In the genomic region with DNA sequence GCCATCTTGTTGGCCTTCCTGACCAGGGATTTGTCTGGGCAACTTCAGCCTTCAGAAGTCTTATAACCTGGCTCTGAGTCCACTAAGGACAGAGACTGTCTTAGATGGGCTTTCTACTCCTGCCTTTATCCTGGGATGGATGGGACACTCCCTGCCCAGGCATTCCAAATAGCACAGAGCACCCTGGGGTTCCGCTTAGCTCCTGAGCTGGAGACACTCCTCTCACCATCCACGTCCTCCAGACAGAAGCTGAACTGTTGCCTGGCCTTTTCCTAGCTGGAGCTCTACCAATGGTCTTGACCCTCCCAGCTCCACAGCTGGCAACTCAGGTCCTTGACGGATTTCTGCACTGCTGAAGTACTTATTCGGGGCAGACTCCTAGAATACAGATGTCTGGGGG, we compare ENCODE assay signal across 19 mouse cellular contexts. TPM values are rescaled to one million over a fixed set of nuclear protein-coding genes. Genes with fewer than 3 reads are reported as not detected.
"Had no signal": no experiment of that assay in that cellular context is flagged by ENCODE, and none has a peak within 500 bp of the region (broad histone marks: within the 10 kb centered on the region; RNA-seq: fewer than 3 reads in every experiment).

No protein-coding gene starts in this region.

- H3K9me3 ChIP-seq: limb, embryonic 10.5 days; liver, embryonic 15.5 days; midbrain, embryonic 15.5 days; neural tube, embryonic 13.5 days had no signal

- H3K27ac ChIP-seq: limb, embryonic 10.5 days; liver, embryonic 15.5 days; midbrain, embryonic 15.5 days; neural tube, embryonic 13.5 days had no signal

- ATAC-seq: lung, postnatal 0 days; midbrain, embryonic 15.5 days had no signal

- H3K27me3 ChIP-seq: liver, embryonic 15.5 days; midbrain, embryonic 15.5 days; neural tube, embryonic 13.5 days had no signal

- H3K36me3 ChIP-seq: limb, embryonic 10.5 days; liver, embryonic 15.5 days; midbrain, embryonic 15.5 days; neural tube, embryonic 13.5 days had no signal

- DNase-seq: kidney, adult 9 months; kidney, postnatal 10 days; kidney, postnatal 4 days; lung, adult 2 months; lung, postnatal 36 days; right cerebral cortex, adult 18-20 months; right cerebral cortex, postnatal 25 days; thymus, postnatal 36 days had no signal

- H3K4me1 ChIP-seq: liver, embryonic 15.5 days; midbrain, embryonic 15.5 days; neural tube, embryonic 13.5 days had no signal

- H3K4me2 ChIP-seq: liver, embryonic 11.5 days; liver, embryonic 15.5 days; midbrain, embryonic 15.5 days; neural tube, embryonic 13.5 days had no signal

- H3K4me3 ChIP-seq: limb, embryonic 10.5 days; liver, embryonic 15.5 days; midbrain, embryonic 15.5 days; neural tube, embryonic 13.5 days had no signal

- H3K9ac ChIP-seq: liver, embryonic 15.5 days; midbrain, embryonic 15.5 days; neural tube, embryonic 13.5 days had no signal

RNA-seq across cellular contexts. Expression of a gene that starts 52.8 kb away (rescaled TPM):
- total RNA-seq: layer of hippocampus, adult 8-10 months; layer of hippocampus, postnatal 14 days; left cerebral cortex, postnatal 14 days; monocyte, adult 5-6 weeks had no signal
- polyA plus RNA-seq: limb, embryonic 10.5 days; midbrain, embryonic 15.5 days; small intestine, adult 2 months had no signal
